ENCODE assay signal across 12 mouse cellular contexts in genomic region chr17:85485065-85485945, GRCm38 (mm10).
DNase-seq lines count a peak whose midpoint lies in the region; ATAC-seq and TF ChIP-seq lines count a peak whose summit lies in the region.
"Had no signal": no experiment of that assay in that cellular context is flagged by ENCODE, and none has a peak within 500 bp of the region (broad histone marks: within the 10 kb centered on the region; RNA-seq: fewer than 3 reads in every experiment).

No protein-coding gene starts in this region.

- peak overlapping the region; percentile 59 for H3K4me2 ChIP-seq in heart, embryonic 14.5 days (ENCODE audit: low read length)
- H3K4me2 ChIP-seq in embryonic facial prominence, embryonic 12.5 days (replicated peaks) = peak overlapping the region; percentile 20
- peak overlapping the region; percentile 46 for H3K4me2 ChIP-seq in intestine, postnatal 0 days (replicated peaks; ENCODE audit: low read depth)
- H3K4me2 ChIP-seq: kidney, embryonic 15.5 days; lung, embryonic 14.5 days had no signal

- DNase-seq in heart, adult 8-10 months (ENCODE audit: low spot score) = no peak
- DNase-seq in retina, postnatal 1 day = peak; percentile 74
- DNase-seq in layer of hippocampus, postnatal 10 days (ENCODE audit: low spot score in 2 of 2) = no peak
- no peak for DNase-seq in spleen, postnatal 14 days (ENCODE audit: low spot score in 2 of 2)
- DNase-seq: gastrocnemius, postnatal 36 days; lung, embryonic 14.5 days had no signal

- no peak overlapping the region for H3K9ac ChIP-seq in heart, embryonic 14.5 days (ENCODE audit: low read length)
- H3K9ac ChIP-seq in embryonic facial prominence, embryonic 12.5 days = no peak overlapping the region
- H3K9ac ChIP-seq in intestine, postnatal 0 days (ENCODE audit: low read depth, low read length) = no peak overlapping the region
- H3K9ac ChIP-seq: kidney, embryonic 15.5 days; lung, embryonic 14.5 days had no signal

- H3K27ac ChIP-seq in heart, embryonic 14.5 days (replicated peaks in 1 of 2; ENCODE audit: control insufficient read depth in 1 of 2, insufficient read depth in 1 of 2, low read depth in 2 of 2, low read length in 2 of 2) = no peak overlapping the region
- no peak overlapping the region; the same call in 1 of the 2 replicates for H3K27ac ChIP-seq in embryonic facial prominence, embryonic 12.5 days
- H3K27ac ChIP-seq in intestine, postnatal 0 days (ENCODE audit: low read depth, low read length) = no peak overlapping the region
- H3K27ac ChIP-seq: kidney, embryonic 15.5 days had no signal

- H3K27me3 ChIP-seq in heart, embryonic 14.5 days (ENCODE audit: control insufficient read depth, insufficient read depth, low read length) = peaks cover 99% of the 10 kb centered on the region
- peaks cover 88% of the 10 kb centered on the region for H3K27me3 ChIP-seq in embryonic facial prominence, embryonic 12.5 days
- peaks cover 75% of the 10 kb centered on the region for H3K27me3 ChIP-seq in intestine, postnatal 0 days (replicated peaks; ENCODE audit: control insufficient read depth, insufficient read depth, low read length)

- peaks cover 4 to 10% of the 10 kb centered on the region in 2 experiments; a peak in 3 of 4 replicates for H3K4me1 ChIP-seq in heart, embryonic 14.5 days (ENCODE audit: control insufficient read depth in 2 of 2, insufficient read depth in 2 of 2, low read length in 2 of 2)
- H3K4me1 ChIP-seq in embryonic facial prominence, embryonic 12.5 days = peaks cover 15% of the 10 kb centered on the region; the same call in 1 of the 2 replicates
- H3K4me1 ChIP-seq in intestine, postnatal 0 days (replicated peaks; ENCODE audit: control insufficient read depth, insufficient read depth, low read length) = no peaks in the 10 kb centered on the region; the same call in 1 of the 2 replicates

- WGBS in heart, embryonic 14.5 days = 1% methylated on average over 30 of the region's 30 CpGs
- WGBS in embryonic facial prominence, embryonic 12.5 days = 1% methylated on average over 30 of the region's 30 CpGs
- WGBS in intestine, postnatal 0 days = 6% methylated on average over 30 of the region's 30 CpGs

- no peaks in the 10 kb centered on the region for H3K36me3 ChIP-seq in heart, embryonic 14.5 days (ENCODE audit: control insufficient read depth, insufficient read depth, low read length)
- H3K36me3 ChIP-seq in embryonic facial prominence, embryonic 12.5 days = no peaks in the 10 kb centered on the region
- no peaks in the 10 kb centered on the region for H3K36me3 ChIP-seq in intestine, postnatal 0 days (ENCODE audit: control insufficient read depth, insufficient read depth)
- H3K36me3 ChIP-seq: kidney, embryonic 15.5 days had no signal

- TF ChIP-seq CTCF in intestine, postnatal 0 days (IDR thresholded peaks at IDR 0.05; ENCODE audit: low read depth) = no peak

- H3K9me3 ChIP-seq in heart, embryonic 14.5 days (ENCODE audit: control insufficient read depth, low read length) = no peaks in the 10 kb centered on the region
- no peaks in the 10 kb centered on the region for H3K9me3 ChIP-seq in embryonic facial prominence, embryonic 12.5 days
- no peaks in the 10 kb centered on the region for H3K9me3 ChIP-seq in intestine, postnatal 0 days (ENCODE audit: control insufficient read depth)
- H3K9me3 ChIP-seq: kidney, embryonic 15.5 days had no signal

- ATAC-seq in heart, embryonic 14.5 days (ENCODE audit: insufficient number of reproducible peaks, insufficient read depth, low FRiP score, low read depth) = no peak
- ATAC-seq in embryonic facial prominence, embryonic 12.5 days (ENCODE audit: insufficient number of reproducible peaks, insufficient read depth, low FRiP score, low TSS enrichment) = no peak
- no peak for ATAC-seq in intestine, postnatal 0 days
- no peak for ATAC-seq in CD4-positive, CD25-positive, alpha-beta regulatory T cell, adult 4 months
- ATAC-seq: activated CD4-positive, CD25-positive, alpha-beta regulatory T cell, adult 4 months had no signal

- peak overlapping the region in 1 of 2 experiments; percentile 26; a peak in 1 of 4 replicates for H3K4me3 ChIP-seq in heart, embryonic 14.5 days (ENCODE audit: control insufficient read depth in 1 of 2, insufficient read depth in 1 of 2, low read depth in 1 of 2, low read length in 2 of 2)
- H3K4me3 ChIP-seq in embryonic facial prominence, embryonic 12.5 days = 0 out of 2 replicates have a peak overlapping the region, but pooled peaks have one; percentile 11
- H3K4me3 ChIP-seq in intestine, postnatal 0 days (ENCODE audit: low read depth, low read length) = 0 out of 2 replicates have a peak overlapping the region, but pooled peaks have one; percentile 3
- H3K4me3 ChIP-seq: kidney, embryonic 15.5 days had no signal
